Mouse (Mus musculus): ENCODE data around the gene Tns3.

DNA sequence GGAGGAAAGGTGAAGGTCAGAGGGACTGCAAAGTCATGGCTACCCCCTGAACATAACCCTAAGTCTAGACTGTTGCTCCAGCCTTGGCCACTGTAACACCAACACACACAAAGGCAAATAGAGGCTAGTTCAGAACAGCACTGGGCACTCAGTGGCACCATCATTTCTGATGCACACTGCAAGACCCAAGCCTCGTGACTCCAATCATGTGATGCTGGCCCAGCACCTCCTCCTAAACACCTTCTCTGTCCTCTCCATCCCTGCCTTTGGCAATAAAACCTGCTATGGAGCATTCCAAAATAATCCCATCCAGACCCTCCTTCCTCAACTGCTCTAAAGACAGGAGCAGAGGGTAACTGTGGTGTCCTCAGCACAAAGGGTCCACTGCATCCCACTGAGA lies 27.7 kb downstream of the Tns3 start:
- TF ChIP-seq CTCF (IDR thresholded peaks at IDR 0.05; ENCODE audit: control insufficient read depth, insufficient read depth, insufficient read length) (no peak), USF1 (IDR thresholded peaks at IDR 0.05; ENCODE audit: low read depth) (no peak)

Measured in C2C12 (cell line).